Mouse (Mus musculus): ENCODE measurements around the gene Arhgef25.
"Not testable (repeated sequence)": the region's sequence is repeated elsewhere in the genome, so short reads cannot be mapped to it uniquely, and the experiment has no call there.

The Arhgef25 gene

GRCm38 (mm10) chr10:127138328-127139141 is 51.3 kb downstream of the Arhgef25 start:
- no peak for DNase-seq (ENCODE audit: low read depth, low spot score)

- no peak for DNase-seq (ENCODE audit: low read depth, low spot score)
Observed at GRCm38 (mm10) chr10:127137896-127138295, 52.0 kb downstream of the Arhgef25 start.

- DNase-seq (ENCODE audit: low read depth, low spot score): no peak
Observed at GRCm38 (mm10) chr10:127136510-127136909, 53.4 kb downstream of the Arhgef25 start.

- no peak for DNase-seq (ENCODE audit: low read depth, low spot score)
Observed at GRCm38 (mm10) chr10:127135118-127135836, 54.6 kb downstream of the Arhgef25 start.

- not testable (repeated sequence) for DNase-seq (ENCODE audit: low read depth, low spot score)
Observed at GRCm38 (mm10) chr10:127134394-127135035, 55.4 kb downstream of the Arhgef25 start.

All from telencephalon, adult 2 months (tissue).